Comparison of ENCODE assay signal across 27 mouse cellular contexts in the genomic region with DNA sequence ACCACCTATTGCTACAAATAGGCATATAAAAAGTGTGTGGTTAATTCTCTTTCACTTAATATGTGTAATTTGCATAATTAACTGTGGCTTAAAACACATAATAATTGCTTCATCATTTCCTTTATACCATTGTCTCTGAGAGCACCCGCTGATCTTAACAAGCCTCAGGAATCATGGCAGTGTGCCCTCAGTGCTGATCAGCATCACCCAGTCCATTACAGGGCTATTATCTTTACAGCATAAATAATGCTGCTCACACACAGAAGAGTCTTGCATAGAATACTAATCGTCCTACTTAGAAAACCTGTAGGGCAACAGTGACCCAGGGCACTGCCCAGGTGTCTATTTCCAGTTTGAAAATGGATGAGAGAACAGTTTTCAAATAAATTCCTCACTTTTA.
A peak's percentile ranks its signal among the peaks of the same experiment; 100 is the strongest.
DNase-seq lines count a peak whose midpoint lies in the region; ATAC-seq lines count a peak whose summit lies in the region.
"Had no signal": no experiment of that assay in that cellular context is flagged by ENCODE, and none has a peak within 500 bp of the region (broad histone marks: within the 10 kb centered on the region; RNA-seq: fewer than 3 reads in every experiment).

No protein-coding gene starts in this region.

- intact Hi-C loops in heart, postnatal 25 days (cut with DNase I), result no loop called here

- no peak for DNase-seq in forebrain, embryonic 11.5 days (ENCODE audit: low spot score)
- DNase-seq in midbrain, embryonic 14.5 days, result peak; percentile 48
- DNase-seq in midbrain, embryonic 10.5 days (ENCODE audit: low spot score), result no peak
- no peak for DNase-seq in kidney, adult 9 months
- no peak for DNase-seq in heart, postnatal 25 days (ENCODE audit: low spot score)
- DNase-seq: adrenal gland, postnatal 10 days; cerebellum, adult 8-10 months; cerebellum, postnatal 36 days; embryo, embryonic 11 days; gastrocnemius, adult 2 months; kidney, postnatal 4 days; liver; lung, postnatal 36 days; thymus, postnatal 25 days had no signal

- 53% methylated on average over 2 of the region's 2 CpGs for WGBS in forebrain, embryonic 12.5 days
- WGBS in forebrain, embryonic 11.5 days, result 74% methylated on average over 2 of the region's 2 CpGs
- WGBS in midbrain, embryonic 14.5 days, result 44% methylated on average over 2 of the region's 2 CpGs
- WGBS in midbrain, embryonic 10.5 days, result 81% methylated on average over 2 of the region's 2 CpGs
- WGBS in forebrain, embryonic 15.5 days, result 19% methylated on average over 2 of the region's 2 CpGs
- WGBS in midbrain, embryonic 15.5 days, result 49% methylated on average over 2 of the region's 2 CpGs

- H3K36me3 ChIP-seq in forebrain, embryonic 12.5 days (replicated peaks), result no peaks in the 10 kb centered on the region
- no peaks in the 10 kb centered on the region for H3K36me3 ChIP-seq in forebrain, embryonic 11.5 days (ENCODE audit: control insufficient read depth, insufficient read depth, low read length)
- no peaks in the 10 kb centered on the region for H3K36me3 ChIP-seq in midbrain, embryonic 14.5 days (ENCODE audit: control insufficient read depth, insufficient read depth, low read length)
- no peaks in the 10 kb centered on the region for H3K36me3 ChIP-seq in midbrain, embryonic 10.5 days
- H3K36me3 ChIP-seq in forebrain, embryonic 15.5 days, result no peaks in the 10 kb centered on the region
- no peaks in the 10 kb centered on the region for H3K36me3 ChIP-seq in midbrain, embryonic 15.5 days (replicated peaks)
- H3K36me3 ChIP-seq: embryonic facial prominence, embryonic 13.5 days; heart, embryonic 10.5 days; hindbrain, embryonic 15.5 days; kidney, embryonic 15.5 days; limb, embryonic 10.5 days; liver, embryonic 15.5 days; lung, embryonic 15.5 days had no signal

- no peak overlapping the region for H3K4me3 ChIP-seq in forebrain, embryonic 12.5 days (replicated peaks)
- no peak overlapping the region for H3K4me3 ChIP-seq in forebrain, embryonic 11.5 days (ENCODE audit: low read depth, low read length)
- no peak overlapping the region for H3K4me3 ChIP-seq in midbrain, embryonic 14.5 days (replicated peaks; ENCODE audit: low read depth, low read length)
- no peak overlapping the region for H3K4me3 ChIP-seq in midbrain, embryonic 10.5 days
- no peak overlapping the region for H3K4me3 ChIP-seq in forebrain, embryonic 15.5 days
- no peak overlapping the region for H3K4me3 ChIP-seq in midbrain, embryonic 15.5 days
- H3K4me3 ChIP-seq: embryonic facial prominence, embryonic 13.5 days; erythroblast, embryonic 14.5 days; gastrocnemius, adult 2 months; heart, embryonic 10.5 days; hindbrain, embryonic 15.5 days; kidney, embryonic 15.5 days; limb, embryonic 10.5 days; liver, embryonic 15.5 days; lung, embryonic 15.5 days; megakaryocyte, embryonic 14.5 days had no signal

- H3K27ac ChIP-seq in forebrain, embryonic 12.5 days, result no peak overlapping the region
- H3K27ac ChIP-seq in forebrain, embryonic 11.5 days (ENCODE audit: low read depth, low read length), result no peak overlapping the region
- no peak overlapping the region for H3K27ac ChIP-seq in midbrain, embryonic 14.5 days (replicated peaks; ENCODE audit: low read depth, low read length)
- no peak overlapping the region for H3K27ac ChIP-seq in midbrain, embryonic 10.5 days (replicated peaks)
- H3K27ac ChIP-seq in forebrain, embryonic 15.5 days (replicated peaks), result no peak overlapping the region
- H3K27ac ChIP-seq in midbrain, embryonic 15.5 days, result no peak overlapping the region
- H3K27ac ChIP-seq: embryonic facial prominence, embryonic 13.5 days; gastrocnemius, adult 2 months; heart, embryonic 10.5 days; hindbrain, embryonic 15.5 days; kidney, embryonic 15.5 days; limb, embryonic 10.5 days; liver, embryonic 15.5 days; lung, embryonic 15.5 days had no signal

- no peak overlapping the region for H3K4me2 ChIP-seq in forebrain, embryonic 12.5 days
- H3K4me2 ChIP-seq in forebrain, embryonic 11.5 days (ENCODE audit: low read depth, low read length, severe bottlenecking), result no peak overlapping the region
- H3K4me2 ChIP-seq in midbrain, embryonic 14.5 days (ENCODE audit: low read length), result no peak overlapping the region
- H3K4me2 ChIP-seq in forebrain, embryonic 15.5 days (replicated peaks), result no peak overlapping the region
- no peak overlapping the region for H3K4me2 ChIP-seq in midbrain, embryonic 15.5 days
- H3K4me2 ChIP-seq: embryonic facial prominence, embryonic 13.5 days; hindbrain, embryonic 15.5 days; kidney, embryonic 15.5 days; liver, embryonic 15.5 days; lung, embryonic 15.5 days had no signal

- H3K27me3 ChIP-seq in forebrain, embryonic 12.5 days, result no peaks in the 10 kb centered on the region
- H3K27me3 ChIP-seq in forebrain, embryonic 11.5 days (ENCODE audit: control insufficient read depth, insufficient read depth, low read length), result no peaks in the 10 kb centered on the region
- no peaks in the 10 kb centered on the region for H3K27me3 ChIP-seq in midbrain, embryonic 14.5 days (ENCODE audit: control insufficient read depth, insufficient read depth, low read length)
- no peaks in the 10 kb centered on the region for H3K27me3 ChIP-seq in midbrain, embryonic 10.5 days (ENCODE audit: low read depth, poor library complexity, severe bottlenecking)
- no peaks in the 10 kb centered on the region for H3K27me3 ChIP-seq in forebrain, embryonic 15.5 days
- H3K27me3 ChIP-seq in midbrain, embryonic 15.5 days (replicated peaks), result no peaks in the 10 kb centered on the region
- H3K27me3 ChIP-seq: embryonic facial prominence, embryonic 13.5 days; hindbrain, embryonic 15.5 days; kidney, embryonic 15.5 days; liver, embryonic 15.5 days; lung, embryonic 15.5 days; megakaryocyte, embryonic 14.5 days had no signal

- peak; percentile 57; the same call in 1 of the 2 replicates for ATAC-seq in forebrain, embryonic 12.5 days (ENCODE audit: low FRiP score)
- no peak; the same call in 1 of the 2 replicates for ATAC-seq in forebrain, embryonic 11.5 days (replicated peaks; ENCODE audit: low FRiP score)
- ATAC-seq in midbrain, embryonic 14.5 days (ENCODE audit: low FRiP score, low TSS enrichment), result peak; percentile 34; the same call in 1 of the 2 replicates
- ATAC-seq in forebrain, embryonic 15.5 days (replicated peaks), result peak; percentile 80
- 0 out of 2 replicates have a peak, but pooled peaks have one; percentile 50 for ATAC-seq in midbrain, embryonic 15.5 days (replicated peaks)
- ATAC-seq: intestine, embryonic 16.5 days had no signal

- no peaks in the 10 kb centered on the region for H3K9me3 ChIP-seq in forebrain, embryonic 12.5 days
- H3K9me3 ChIP-seq in forebrain, embryonic 11.5 days (ENCODE audit: control insufficient read depth, low read length), result no peaks in the 10 kb centered on the region
- no peaks in the 10 kb centered on the region for H3K9me3 ChIP-seq in midbrain, embryonic 14.5 days (ENCODE audit: control insufficient read depth, low read length)
- H3K9me3 ChIP-seq in midbrain, embryonic 10.5 days (replicated peaks), result no peaks in the 10 kb centered on the region
- H3K9me3 ChIP-seq in forebrain, embryonic 15.5 days, result no peaks in the 10 kb centered on the region
- no peaks in the 10 kb centered on the region for H3K9me3 ChIP-seq in midbrain, embryonic 15.5 days
- H3K9me3 ChIP-seq: embryonic facial prominence, embryonic 13.5 days; heart, embryonic 10.5 days; hindbrain, embryonic 15.5 days; kidney, embryonic 15.5 days; limb, embryonic 10.5 days; liver, embryonic 15.5 days; lung, embryonic 15.5 days; megakaryocyte, embryonic 14.5 days had no signal

- no peaks in the 10 kb centered on the region for H3K4me1 ChIP-seq in forebrain, embryonic 12.5 days
- H3K4me1 ChIP-seq in forebrain, embryonic 11.5 days (replicated peaks; ENCODE audit: control insufficient read depth, insufficient read depth, low read length), result no peaks in the 10 kb centered on the region
- H3K4me1 ChIP-seq in midbrain, embryonic 14.5 days (ENCODE audit: control insufficient read depth, insufficient read depth, low read length), result no peaks in the 10 kb centered on the region
- no peaks in the 10 kb centered on the region for H3K4me1 ChIP-seq in midbrain, embryonic 10.5 days
- H3K4me1 ChIP-seq in forebrain, embryonic 15.5 days, result no peaks in the 10 kb centered on the region
- H3K4me1 ChIP-seq in midbrain, embryonic 15.5 days, result no peaks in the 10 kb centered on the region
- H3K4me1 ChIP-seq: embryonic facial prominence, embryonic 13.5 days; heart, embryonic 10.5 days; hindbrain, embryonic 15.5 days; kidney, embryonic 15.5 days; limb, embryonic 10.5 days; liver, embryonic 15.5 days; lung, embryonic 15.5 days; megakaryocyte, embryonic 14.5 days had no signal

- no peak overlapping the region for H3K9ac ChIP-seq in forebrain, embryonic 12.5 days
- H3K9ac ChIP-seq in forebrain, embryonic 11.5 days (ENCODE audit: low read length), result no peak overlapping the region
- H3K9ac ChIP-seq in midbrain, embryonic 14.5 days (replicated peaks; ENCODE audit: low read length), result no peak overlapping the region
- H3K9ac ChIP-seq in forebrain, embryonic 15.5 days (replicated peaks), result no peak overlapping the region
- H3K9ac ChIP-seq in midbrain, embryonic 15.5 days, result no peak overlapping the region
- H3K9ac ChIP-seq: embryonic facial prominence, embryonic 13.5 days; hindbrain, embryonic 15.5 days; kidney, embryonic 15.5 days; liver, embryonic 15.5 days; lung, embryonic 15.5 days had no signal
